Mouse (Mus musculus) stomach, embryonic 14.5 days (tissue): ENCODE measurements around the gene Gm5134. TPM values are rescaled to one million over a fixed set of nuclear protein-coding genes. Genes with fewer than 3 reads are reported as not detected.

Experiments used
- ATAC-seq: fragments of 200-750 bp; cut with Nextera tagmentation; 2 replicates; pipeline ENCODE4 v1.8.0; 2017; ENCODE audit warnings: low read depth, moderate TSS enrichment; ENCODE audit not compliant: insufficient number of reproducible peaks, insufficient read depth, low FRiP score
- H3K27ac ChIP-seq: fragments of 300-500 bp; sonication (generic); 2 replicates; pipeline ENCODE4 v1.5.1; 2014; ENCODE audit warnings: mild to moderate bottlenecking, low read length, moderate library complexity, mixed read lengths
- H3K27me3 ChIP-seq: fragments of 300-500 bp; sonication (generic); 2 replicates; pipeline ENCODE4 v1.6.1; 2014; ENCODE audit warnings: low read length, control low read depth, mixed read lengths; ENCODE audit not compliant: control insufficient read depth, insufficient read depth
- H3K36me3 ChIP-seq: fragments of 300-500 bp; sonication (generic); 2 replicates; pipeline ENCODE4 v1.6.1; 2014; ENCODE audit warnings: mild to moderate bottlenecking, control low read depth, low read length, moderate library complexity, mixed read lengths; ENCODE audit not compliant: control insufficient read depth, insufficient read depth
- H3K4me1 ChIP-seq: fragments of 300-500 bp; sonication (generic); 2 replicates; pipeline ENCODE4 v1.6.1; 2014; ENCODE audit warnings: low read length, control low read depth, mixed read lengths; ENCODE audit not compliant: control insufficient read depth, insufficient read depth
- H3K4me2 ChIP-seq: fragments of 300-500 bp; sonication (generic); replicated peaks from 2 replicates; pipeline ENCODE4 v1.6.1; 2014; ENCODE audit warnings: low read depth, low read length, control low read depth
- H3K4me3 ChIP-seq: fragments of 300-500 bp; sonication (generic); 2 replicates; pipeline ENCODE4 v1.5.1; 2014; ENCODE audit warnings: low read depth, low read length, control low read depth
- H3K9ac ChIP-seq: fragments of 300-500 bp; sonication (generic); replicated peaks from 2 replicates; pipeline ENCODE4 v1.6.1; 2014; ENCODE audit warnings: low read depth, mild to moderate bottlenecking, control low read depth, low read length, moderate library complexity, mixed read lengths
- H3K9me3 ChIP-seq: fragments of 300-500 bp; sonication (generic); 2 replicates; pipeline ENCODE4 v1.6.1; 2016; ENCODE audit warnings: low read depth, low read length, control low read depth; ENCODE audit not compliant: control insufficient read depth
- WGBS: fragments of 180-500 bp; shearing (Covaris S2); extraction: QIAGEN DNeasy Blood & Tissue Kit; methylation state at CpG from one replicate; pipeline ENCODE4 v1.1.7; 2014; 5-methylcytosine and 5-hydroxymethylcytosine counted together
- polyA plus RNA-seq: library from polyadenylated mRNA; unstranded; fragments of >200 nt; fragmentation: Nextera tagmentation; extraction: Ambion mirVana; gene quantifications from 2 replicates; pipeline ENCODE4 v1.2.1, GENCODE M21; 2014

Gene Gm5134
- polyA plus RNA-seq, 1 experiment from 2014 or later = not detected

- no peak overlapping the region for H3K4me2 ChIP-seq
- H3K9me3 ChIP-seq = no peaks in the 10 kb centered on the region
- no peak for ATAC-seq
- H3K36me3 ChIP-seq = no peaks in the 10 kb centered on the region
- no peak overlapping the region for H3K4me3 ChIP-seq
- no peak overlapping the region for H3K9ac ChIP-seq
- peak overlapping the region; percentile 67 for H3K27ac ChIP-seq
- 28% methylated on average over 11 of the region's 11 CpGs for WGBS
- H3K27me3 ChIP-seq = no peaks in the 10 kb centered on the region
- H3K4me1 ChIP-seq = peaks cover 11% of the 10 kb centered on the region; the same call in 1 of the 2 replicates
Measured at GRCm38 (mm10) chr10:75944066-75944772, 10.1 kb upstream of the Gm5134 start.

GRCm38 (mm10) chr10:75945213-75945612 lies 9.1 kb upstream of the Gm5134 start:
- ATAC-seq = no peak
- 93% methylated on average over 7 of the region's 7 CpGs for WGBS
- H3K4me2 ChIP-seq = no peak overlapping the region
- no peaks in the 10 kb centered on the region for H3K27me3 ChIP-seq
- no peak overlapping the region for H3K9ac ChIP-seq
- no peaks in the 10 kb centered on the region for H3K36me3 ChIP-seq
- H3K27ac ChIP-seq = no peak overlapping the region
- peaks cover 11% of the 10 kb centered on the region; the same call in 1 of the 2 replicates for H3K4me1 ChIP-seq
- no peak overlapping the region for H3K4me3 ChIP-seq
- H3K9me3 ChIP-seq = no peaks in the 10 kb centered on the region

DNA sequence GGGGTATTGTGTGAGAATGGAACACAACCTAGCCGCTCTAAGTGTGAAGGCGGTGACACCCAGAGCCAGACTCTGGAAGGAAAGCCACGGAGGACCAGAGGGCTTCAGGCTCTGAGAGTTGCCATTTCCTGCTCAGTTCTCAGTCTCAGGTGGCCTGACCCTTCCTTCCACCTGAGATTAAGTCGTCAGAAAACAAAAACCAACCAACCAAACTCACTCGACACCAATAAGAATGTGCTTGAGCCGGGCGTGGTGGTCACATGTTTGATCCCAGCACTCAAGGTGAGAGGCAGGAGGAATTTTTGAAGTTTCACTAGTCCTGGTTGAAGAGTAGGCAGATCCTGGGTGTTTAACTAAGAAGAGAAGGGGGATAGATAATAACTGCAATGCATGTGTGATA lies 8.4 kb upstream of the Gm5134 start:
- no peaks in the 10 kb centered on the region for H3K36me3 ChIP-seq
- no peaks in the 10 kb centered on the region for H3K9me3 ChIP-seq
- no peak overlapping the region for H3K9ac ChIP-seq
- H3K4me3 ChIP-seq = no peak overlapping the region
- no peak overlapping the region for H3K27ac ChIP-seq
- 67% methylated on average over 7 of the region's 7 CpGs for WGBS
- H3K27me3 ChIP-seq = no peaks in the 10 kb centered on the region
- H3K4me2 ChIP-seq = no peak overlapping the region
- peaks cover 12% of the 10 kb centered on the region; the same call in 1 of the 2 replicates for H3K4me1 ChIP-seq
- no peak for ATAC-seq

DNA sequence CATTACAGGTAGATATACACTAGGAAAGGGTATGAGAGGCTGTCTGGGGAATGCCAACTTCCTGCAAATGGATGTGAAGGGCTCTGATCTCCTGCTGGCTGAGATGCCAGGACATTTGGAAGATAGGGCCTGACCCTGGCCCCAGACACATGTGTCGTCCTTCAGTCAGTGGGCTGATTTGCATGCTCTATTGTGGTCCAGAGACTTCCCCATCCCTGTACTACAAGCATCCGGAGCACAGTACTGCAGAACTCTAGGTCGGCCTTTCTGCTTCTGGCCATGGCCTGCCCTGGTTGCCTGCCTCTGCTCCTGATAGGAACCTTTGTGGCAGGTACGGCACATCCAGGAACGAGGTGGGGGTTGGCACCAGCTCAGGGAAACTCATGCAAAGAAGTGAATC lies 6.2 kb upstream of the Gm5134 start:
- no peak overlapping the region for H3K4me3 ChIP-seq
- H3K9me3 ChIP-seq = no peaks in the 10 kb centered on the region
- H3K9ac ChIP-seq = no peak overlapping the region
- peaks cover 12% of the 10 kb centered on the region; the same call in 1 of the 2 replicates for H3K4me1 ChIP-seq
- 77% methylated on average over 5 of the region's 5 CpGs for WGBS
- no peak overlapping the region for H3K27ac ChIP-seq
- H3K4me2 ChIP-seq = no peak overlapping the region
- H3K27me3 ChIP-seq = no peaks in the 10 kb centered on the region
- no peaks in the 10 kb centered on the region for H3K36me3 ChIP-seq
- ATAC-seq = no peak

GRCm38 (mm10) chr10:75949053-75950045 lies 5.0 kb upstream of the Gm5134 start:
- Histone ChIP-seq H3K27me3 (no peaks in the 10 kb centered on the region), H3K36me3 (no peaks in the 10 kb centered on the region), H3K27ac (no peak overlapping the region), H3K9me3 (no peaks in the 10 kb centered on the region), H3K9ac (no peak overlapping the region), H3K4me3 (no peak overlapping the region), H3K4me1 (peaks cover 4% of the 10 kb centered on the region; the same call in 1 of the 2 replicates), H3K4me2 (no peak overlapping the region)
- WGBS = 78% methylated on average over 22 of the region's 22 CpGs
- no peak for ATAC-seq

GRCm38 (mm10) chr10:75950791-75951210 lies 3.5 kb upstream of the Gm5134 start:
- Histone ChIP-seq H3K9me3 (no peaks in the 10 kb centered on the region), H3K4me3 (peak overlapping the region; percentile 40), H3K36me3 (no peaks in the 10 kb centered on the region), H3K9ac (peak overlapping the region; percentile 48; the same call in 1 of the 2 replicates), H3K4me1 (peaks cover 4% of the 10 kb centered on the region; the same call in 1 of the 2 replicates), H3K4me2 (peak overlapping the region; percentile 95), H3K27me3 (no peaks in the 10 kb centered on the region), H3K27ac (no peak overlapping the region)
- 2% methylated on average over 23 of the region's 23 CpGs for WGBS
- peak; percentile 75 for ATAC-seq

DNA sequence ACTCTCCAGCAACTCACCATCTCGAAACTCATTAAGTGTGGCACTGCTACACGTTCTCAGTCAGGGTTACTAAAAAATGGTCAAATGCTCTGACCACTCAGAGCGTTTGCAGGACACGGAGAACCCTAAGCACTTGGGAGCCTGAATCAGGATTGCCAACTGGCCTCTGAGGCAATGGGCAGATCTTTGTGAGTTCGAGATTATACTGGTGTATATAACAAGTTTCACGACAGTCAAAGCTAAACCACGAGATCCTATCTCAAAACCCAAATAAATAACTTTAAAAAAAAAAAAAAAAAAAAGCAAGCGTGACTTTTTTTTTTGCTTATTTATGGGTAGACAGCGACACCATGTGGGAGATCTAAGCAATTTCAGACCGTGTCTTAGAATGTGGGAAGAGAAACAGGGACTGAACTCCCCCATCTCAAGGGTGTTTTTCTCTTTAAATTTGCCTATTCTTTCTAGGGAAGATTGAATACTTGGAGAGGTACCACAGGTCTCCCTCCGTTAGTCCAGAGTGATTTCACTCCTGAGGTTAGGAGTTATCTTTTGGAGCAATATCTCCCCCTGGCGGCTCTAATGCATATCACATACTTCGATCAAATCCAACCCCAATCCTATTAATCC lies 2.8 kb upstream of the Gm5134 start:
- peak overlapping the region; percentile 95 for H3K4me2 ChIP-seq
- H3K36me3 ChIP-seq = no peaks in the 10 kb centered on the region
- H3K9me3 ChIP-seq = no peaks in the 10 kb centered on the region
- H3K9ac ChIP-seq = peak overlapping the region; percentile 48; the same call in 1 of the 2 replicates
- H3K4me1 ChIP-seq = peaks cover 4% of the 10 kb centered on the region; the same call in 1 of the 2 replicates
- no peak overlapping the region for H3K27ac ChIP-seq
- H3K27me3 ChIP-seq = no peaks in the 10 kb centered on the region
- no peak for ATAC-seq
- WGBS = 4% methylated on average over 13 of the region's 13 CpGs
- H3K4me3 ChIP-seq = peak overlapping the region; percentile 40

DNA sequence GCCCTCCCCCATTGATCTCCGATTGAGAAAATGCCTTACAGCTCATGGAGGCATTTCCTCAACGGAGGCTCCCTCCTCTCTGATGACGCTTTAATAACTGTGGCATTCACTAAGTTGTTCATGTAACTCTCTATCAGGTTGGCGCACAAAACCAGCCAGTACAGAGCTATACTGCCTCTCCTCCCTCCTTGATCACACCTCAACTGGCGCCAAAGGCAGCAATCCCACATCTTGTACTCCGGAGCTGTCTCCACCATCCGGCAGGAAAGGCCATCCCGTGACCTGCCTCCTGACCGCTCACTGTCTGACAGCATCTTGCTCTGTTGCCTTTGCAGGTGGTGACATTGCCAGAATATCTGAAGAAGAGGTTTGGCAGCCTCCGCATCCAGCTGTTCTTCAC lies 19.5 kb downstream of the Gm5134 start:
- Histone ChIP-seq H3K4me3 (no peak overlapping the region), H3K36me3 (no peaks in the 10 kb centered on the region), H3K4me1 (no peaks in the 10 kb centered on the region), H3K9ac (no peak overlapping the region), H3K4me2 (no peak overlapping the region), H3K27ac (no peak overlapping the region), H3K9me3 (no peaks in the 10 kb centered on the region), H3K27me3 (no peaks in the 10 kb centered on the region)
- 87% methylated on average over 10 of the region's 10 CpGs for WGBS
- ATAC-seq = no peak
